Mouse (Mus musculus): ENCODE results near the gene Actrt2. TPM values are rescaled to one million over a fixed set of nuclear protein-coding genes. Genes with fewer than 3 reads are reported as not detected.

The Actrt2 gene
- not detected in 2 replicates for total RNA-seq (2023)

GRCm38 (mm10) chr4:154667767-154668166 is at the start of gene Actrt2:
Gene Actrt2, minus strand, starts transcription at chr4:154667867.

GRCm38 (mm10) chr4:154636721-154637311 is 30.9 kb downstream of the Actrt2 start, which contains the start of gene Prdm16:
Gene Prdm16, minus strand, starts transcription at chr4:154636873.

Other genes starting within 250 kb of the Actrt2 start
- gene Prdm16, start 31.0 kb downstream of the Actrt2 start, total RNA-seq (2023) = 0.06 and 0.32 TPM in 2 replicates
- not detected in 2 replicates for gene Ttc34, start 169.6 kb upstream of the Actrt2 start, total RNA-seq (2023)
- gene Mmel1, start 201.7 kb upstream of the Actrt2 start, total RNA-seq (2023) = not detected in 2 replicates
- 1.4 and 2.2 TPM in 2 replicates for gene Fam213b, start 231.3 kb upstream of the Actrt2 start, total RNA-seq (2023)

All from neutrophil, adult 65 days (primary cell).